Mouse (Mus musculus) midbrain, postnatal 0 days (tissue): ENCODE results near the gene Wfdc11. TPM values are rescaled to one million over a fixed set of nuclear protein-coding genes. Genes with fewer than 3 reads are reported as not detected.
"Not testable (repeated sequence)": the region's sequence is repeated elsewhere in the genome, so short reads cannot be mapped to it uniquely, and the experiment has no call there.

Experiments used
- ATAC-seq: fragments of 200-750 bp; cut with Nextera tagmentation; 2 replicates; pipeline ENCODE4 v1.8.0; 2017; ENCODE audit warnings: moderate number of reproducible peaks, mild to moderate bottlenecking, moderate TSS enrichment, moderate library complexity; ENCODE audit not compliant: low FRiP score
- DNase-seq: peaks from one replicate; pipeline ENCODE4 v3.0.0-alpha.2; 2015; ENCODE audit warnings: low spot score
- H3K27ac ChIP-seq: fragments of 300-500 bp; sonication (generic); 2 replicates; pipeline ENCODE4 v1.5.1; 2014; ENCODE audit warnings: low read depth, mild to moderate bottlenecking, low read length, mixed read lengths
- H3K27me3 ChIP-seq: fragments of 300-500 bp; sonication (generic); 2 replicates; pipeline ENCODE4 v1.6.1; 2014; ENCODE audit warnings: low read length, control low read depth, mixed read lengths; ENCODE audit not compliant: insufficient read depth
- H3K36me3 ChIP-seq: fragments of 300-500 bp; sonication (generic); 2 replicates; pipeline ENCODE4 v1.6.1; 2014; ENCODE audit warnings: low read length, control low read depth, mixed read lengths; ENCODE audit not compliant: insufficient read depth
- H3K4me1 ChIP-seq: fragments of 300-500 bp; sonication (generic); 2 replicates; pipeline ENCODE4 v1.6.1; 2014; ENCODE audit warnings: mild to moderate bottlenecking, control low read depth, antibody characterized with exemption, low read length, mixed read lengths; ENCODE audit not compliant: insufficient read depth
- H3K4me2 ChIP-seq: fragments of 300-500 bp; sonication (generic); 2 replicates; pipeline ENCODE4 v1.6.1; 2014; ENCODE audit warnings: low read depth, mild to moderate bottlenecking, low read length, mixed read lengths; ENCODE audit not compliant: poor library complexity, severe bottlenecking
- H3K4me3 ChIP-seq: fragments of 300-500 bp; sonication (generic); 2 replicates; pipeline ENCODE4 v1.5.1; 2014; ENCODE audit warnings: low read depth, mild to moderate bottlenecking, low read length, moderate library complexity
- H3K9ac ChIP-seq: fragments of 300-500 bp; sonication (generic); replicated peaks from 2 replicates; pipeline ENCODE4 v1.6.1; 2014; ENCODE audit warnings: mild to moderate bottlenecking, low read length, moderate library complexity, mixed read lengths; ENCODE audit not compliant: poor library complexity, severe bottlenecking
- H3K9me3 ChIP-seq: fragments of 300-500 bp; sonication (generic); 2 replicates; pipeline ENCODE4 v1.6.1; 2016; ENCODE audit warnings: low read length, control low read depth
- CTCF ChIP-seq: IDR thresholded peaks from 2 replicates; pipeline ENCODE4 v1.5.1; 2016; ENCODE audit warnings: antibody characterized with exemption, mild to moderate bottlenecking
- WGBS: fragments of 180-500 bp; shearing (Covaris S2); extraction: QIAGEN DNeasy Blood & Tissue Kit; methylation state at CpG from one replicate; pipeline ENCODE4 v1.1.7; 2014; 5-methylcytosine and 5-hydroxymethylcytosine counted together
- polyA plus RNA-seq: library from polyadenylated mRNA; unstranded; fragments of >200 nt; fragmentation: Nextera tagmentation; extraction: Ambion mirVana; gene quantifications from 2 replicates; pipeline ENCODE4 v1.2.1, GENCODE M21; 2015
- total RNA-seq: library from RNA; depleted of rRNA; stranded (reverse); fragments of >200 nt; gene quantifications from 2 replicates; pipeline ENCODE4 v1.2.3, GENCODE M21; 2014; rRNA removed

Gene Wfdc11
- total and polyA plus RNA-seq, 2 experiments from 2014 or later: not detected

GRCm38 (mm10) chr2:164621775-164622174 lies 52.1 kb downstream of the Wfdc11 start:
- ATAC-seq: no peak
- no peak overlapping the region for H3K4me3 ChIP-seq
- H3K27ac ChIP-seq: no peak overlapping the region
- no peaks in the 10 kb centered on the region for H3K27me3 ChIP-seq
- H3K36me3 ChIP-seq: no peaks in the 10 kb centered on the region
- no peak overlapping the region for H3K4me2 ChIP-seq
- H3K4me1 ChIP-seq: no peaks in the 10 kb centered on the region
- 83% methylated on average over 4 of the region's 4 CpGs for WGBS
- no peaks in the 10 kb centered on the region for H3K9me3 ChIP-seq
- TF ChIP-seq CTCF: no peak
- no peak overlapping the region for H3K9ac ChIP-seq
- no peak for DNase-seq

DNA sequence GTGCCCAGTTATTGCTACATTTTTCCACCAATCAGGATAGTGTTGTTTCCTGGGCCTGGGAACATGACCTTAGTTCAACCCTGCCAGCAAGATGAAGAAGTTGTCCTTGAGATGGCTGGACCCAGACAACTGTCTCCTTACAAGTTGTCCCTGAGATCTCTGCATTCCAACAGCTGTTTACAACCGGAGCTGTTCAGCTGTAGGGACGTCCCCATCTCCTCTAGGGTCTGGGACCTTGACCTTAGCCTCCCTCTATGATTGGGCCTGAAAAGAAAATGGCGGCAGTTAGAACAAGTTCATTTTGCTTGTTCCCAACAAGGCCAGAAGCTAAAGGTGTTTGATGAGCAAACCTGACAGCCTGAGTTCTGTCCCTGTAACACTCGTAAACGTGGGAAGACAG lies 54.8 kb downstream of the Wfdc11 start:
- no peak for TF ChIP-seq CTCF
- no peak overlapping the region for H3K9ac ChIP-seq
- ATAC-seq (no peak), DNase-seq (no peak)
- 85% methylated on average over 5 of the region's 5 CpGs for WGBS
- H3K27me3 ChIP-seq: no peaks in the 10 kb centered on the region
- no peak overlapping the region for H3K27ac ChIP-seq
- no peak overlapping the region for H3K4me2 ChIP-seq
- no peaks in the 10 kb centered on the region for H3K36me3 ChIP-seq
- no peaks in the 10 kb centered on the region for H3K9me3 ChIP-seq
- no peak overlapping the region for H3K4me3 ChIP-seq
- H3K4me1 ChIP-seq: no peaks in the 10 kb centered on the region

- WGBS: 88% methylated on average over 3 of the region's 3 CpGs
- ATAC-seq: no peak
- H3K36me3 ChIP-seq: no peaks in the 10 kb centered on the region
Observed at GRCm38 (mm10) chr2:164615386-164615785, 58.5 kb downstream of the Wfdc11 start.

DNA sequence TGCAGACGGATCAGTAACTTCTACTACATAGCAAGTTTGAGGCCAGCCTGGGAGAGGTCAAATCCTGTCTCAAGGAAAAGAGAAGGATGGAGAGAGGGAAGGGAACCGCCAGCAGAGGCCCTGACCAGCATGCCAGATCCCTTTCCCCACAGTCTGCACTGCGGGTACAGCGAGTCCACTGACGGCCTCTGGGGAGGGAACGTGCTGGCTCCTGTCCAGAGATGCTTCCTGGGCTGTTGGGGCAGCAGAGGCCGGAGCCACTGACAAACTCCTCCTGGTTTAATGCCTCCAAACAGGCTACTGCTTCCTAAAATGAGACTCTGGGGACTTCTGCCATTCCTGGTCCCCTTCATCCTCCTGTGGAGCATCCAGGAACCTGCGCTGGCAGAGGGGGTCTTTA lies 60.4 kb downstream of the Wfdc11 start, which contains the start of the genes Wfdc6b and Wfdc8:
Gene Wfdc6b, plus strand, starts transcription at position 52 of the 400 bp plus-strand sequence.
Gene Wfdc8, minus strand, starts transcription at position 156 of the 400 bp plus-strand sequence.
- H3K36me3 ChIP-seq, H3K4me2 ChIP-seq, H3K4me3 ChIP-seq, H3K9me3 ChIP-seq, H3K27me3 ChIP-seq, H3K27ac ChIP-seq, H3K9ac ChIP-seq, H3K4me1 ChIP-seq, DNase-seq, ATAC-seq: not testable (repeated sequence)
- WGBS: 52% methylated on average over 8 of the region's 8 CpGs

More at GRCm38 (mm10) chr2:164615386-164615785, 58.5 kb downstream of the Wfdc11 start:
- H3K27me3 ChIP-seq: no peaks in the 10 kb centered on the region
- H3K27ac ChIP-seq: no peak overlapping the region
- DNase-seq: no peak
- no peak overlapping the region for H3K4me2 ChIP-seq
- H3K9me3 ChIP-seq: no peaks in the 10 kb centered on the region
- TF ChIP-seq CTCF: no peak
- H3K9ac ChIP-seq: no peak overlapping the region
- H3K4me3 ChIP-seq: no peak overlapping the region
- H3K4me1 ChIP-seq: no peaks in the 10 kb centered on the region

Other genes with a start within 250 kb of the Wfdc11 start
Only the 30 nearest of the 32 such genes appear.
- gene Sys1, start 217.1 kb downstream of the Wfdc11 start, total RNA-seq: 194 and 206 TPM in 2 replicates
- gene Sys1, start 217.1 kb downstream of the Wfdc11 start, polyA plus RNA-seq: 103 and 108 TPM in 2 replicates
- gene Gm20458, start 213.1 kb downstream of the Wfdc11 start, total RNA-seq: 4.7 and 15.0 TPM in 2 replicates
- 6.9 and 7.2 TPM in 2 replicates for gene Gm20458, start 213.1 kb downstream of the Wfdc11 start, polyA plus RNA-seq
- not detected in 2 replicates for gene Trp53tg5, start 200.4 kb downstream of the Wfdc11 start, total RNA-seq
- not detected in 2 replicates for gene Trp53tg5, start 200.4 kb downstream of the Wfdc11 start, polyA plus RNA-seq
- 21.1 and 26.7 TPM in 2 replicates for gene Dbndd2, start 188.0 kb downstream of the Wfdc11 start, total RNA-seq
- gene Dbndd2, start 188.0 kb downstream of the Wfdc11 start, polyA plus RNA-seq: 24.8 and 25.4 TPM in 2 replicates
- gene Pigt, start 176.6 kb downstream of the Wfdc11 start, total RNA-seq: 117 and 126 TPM in 2 replicates
- 121 and 126 TPM in 2 replicates for gene Pigt, start 176.6 kb downstream of the Wfdc11 start, polyA plus RNA-seq
- gene Wfdc2, start 111.7 kb downstream of the Wfdc11 start, total RNA-seq: 0.38 and 0.52 TPM in 2 replicates
- 1.5 and 1.9 TPM in 2 replicates for gene Wfdc2, start 111.7 kb downstream of the Wfdc11 start, polyA plus RNA-seq
- gene Spint3, start 100.6 kb downstream of the Wfdc11 start, total RNA-seq: not detected in 2 replicates
- gene Spint3, start 100.6 kb downstream of the Wfdc11 start, polyA plus RNA-seq: not detected in 2 replicates
- gene Wfdc6a, start 88.6 kb downstream of the Wfdc11 start, total RNA-seq: not detected in 2 replicates
- not detected in 2 replicates for gene Wfdc6a, start 88.6 kb downstream of the Wfdc11 start, polyA plus RNA-seq
- gene Eppin, start 80.5 kb downstream of the Wfdc11 start, total RNA-seq: not detected in 2 replicates
- gene Eppin, start 80.5 kb downstream of the Wfdc11 start, polyA plus RNA-seq: not detected in 2 replicates
- not detected in 2 replicates for gene Wfdc6b, start 60.6 kb downstream of the Wfdc11 start, total RNA-seq
- not detected in 2 replicates for gene Wfdc6b, start 60.6 kb downstream of the Wfdc11 start, polyA plus RNA-seq
- 0.28 TPM in 1 of 2 replicates, not detected in the other for gene Wfdc8, start 60.5 kb downstream of the Wfdc11 start, total RNA-seq
- not detected in 2 replicates for gene Wfdc8, start 60.5 kb downstream of the Wfdc11 start, polyA plus RNA-seq
- gene Wfdc16, start 35.3 kb downstream of the Wfdc11 start, total RNA-seq: not detected in 2 replicates
- not detected in 2 replicates for gene Wfdc16, start 35.3 kb downstream of the Wfdc11 start, polyA plus RNA-seq
- 3.5 TPM in 1 of 2 replicates, not detected in the other for gene Wfdc10, start 18.0 kb downstream of the Wfdc11 start, total RNA-seq
- 0.38 and 0.42 TPM in 2 replicates for gene Wfdc10, start 18.0 kb downstream of the Wfdc11 start, polyA plus RNA-seq
- gene Wfdc9, start 17.5 kb downstream of the Wfdc11 start, total RNA-seq: not detected in 2 replicates
- gene Wfdc9, start 17.5 kb downstream of the Wfdc11 start, polyA plus RNA-seq: not detected in 2 replicates
- not detected in 2 replicates for gene Wfdc13, start 11.0 kb upstream of the Wfdc11 start, total RNA-seq
- not detected in 2 replicates for gene Wfdc13, start 11.0 kb upstream of the Wfdc11 start, polyA plus RNA-seq
- gene Spint4, start 24.4 kb upstream of the Wfdc11 start, total RNA-seq: not detected in 2 replicates
- gene Spint4, start 24.4 kb upstream of the Wfdc11 start, polyA plus RNA-seq: not detected in 2 replicates
- gene Spint5, start 41.2 kb upstream of the Wfdc11 start, total RNA-seq: not detected in 2 replicates
- not detected in 2 replicates for gene Spint5, start 41.2 kb upstream of the Wfdc11 start, polyA plus RNA-seq
- gene Wfdc3, start 71.8 kb upstream of the Wfdc11 start, total RNA-seq: 0.16 and 1.3 TPM in 2 replicates
- gene Wfdc3, start 71.8 kb upstream of the Wfdc11 start, polyA plus RNA-seq: 0.60 and 0.97 TPM in 2 replicates
- gene Dnttip1, start 71.9 kb upstream of the Wfdc11 start, total RNA-seq: 18.5 and 24.7 TPM in 2 replicates
- 48.4 and 54.2 TPM in 2 replicates for gene Dnttip1, start 71.9 kb upstream of the Wfdc11 start, polyA plus RNA-seq
- gene Ube2c, start 95.8 kb upstream of the Wfdc11 start, total RNA-seq: 14.6 and 38.5 TPM in 2 replicates
- 18.1 and 18.4 TPM in 2 replicates for gene Ube2c, start 95.8 kb upstream of the Wfdc11 start, polyA plus RNA-seq
- gene Tnnc2, start 105.9 kb upstream of the Wfdc11 start, total RNA-seq: not detected in 2 replicates
- gene Tnnc2, start 105.9 kb upstream of the Wfdc11 start, polyA plus RNA-seq: 0.31 and 0.62 TPM in 2 replicates
- 80.8 and 100 TPM in 2 replicates for gene Snx21, start 111.7 kb upstream of the Wfdc11 start, total RNA-seq
- gene Snx21, start 111.7 kb upstream of the Wfdc11 start, polyA plus RNA-seq: 50.8 and 54.1 TPM in 2 replicates
- gene Acot8, start 130.8 kb upstream of the Wfdc11 start, total RNA-seq: 24.2 and 25.8 TPM in 2 replicates
- gene Acot8, start 130.8 kb upstream of the Wfdc11 start, polyA plus RNA-seq: 17.5 and 19.7 TPM in 2 replicates
- 6.4 and 7.7 TPM in 2 replicates for gene Zswim3, start 131.0 kb upstream of the Wfdc11 start, total RNA-seq
- 5.5 and 7.4 TPM in 2 replicates for gene Zswim3, start 131.0 kb upstream of the Wfdc11 start, polyA plus RNA-seq
- gene Zswim1, start 148.6 kb upstream of the Wfdc11 start, total RNA-seq: 24.8 and 25.1 TPM in 2 replicates
- 35.3 and 36.0 TPM in 2 replicates for gene Zswim1, start 148.6 kb upstream of the Wfdc11 start, polyA plus RNA-seq
- 1.1 TPM in 1 of 2 replicates, not detected in the other for gene Spata25, start 154.4 kb upstream of the Wfdc11 start, total RNA-seq
- gene Spata25, start 154.4 kb upstream of the Wfdc11 start, polyA plus RNA-seq: not detected in 2 replicates
- gene Ctsa, start 158.8 kb upstream of the Wfdc11 start, total RNA-seq: 110 and 112 TPM in 2 replicates
- gene Ctsa, start 158.8 kb upstream of the Wfdc11 start, polyA plus RNA-seq: 101 and 102 TPM in 2 replicates
- 10.4 and 11.2 TPM in 2 replicates for gene Neurl2, start 159.4 kb upstream of the Wfdc11 start, total RNA-seq
- 7.6 and 7.8 TPM in 2 replicates for gene Neurl2, start 159.4 kb upstream of the Wfdc11 start, polyA plus RNA-seq
- gene Pltp, start 183.6 kb upstream of the Wfdc11 start, total RNA-seq: 55.5 and 59.8 TPM in 2 replicates
- gene Pltp, start 183.6 kb upstream of the Wfdc11 start, polyA plus RNA-seq: 85.5 and 87.7 TPM in 2 replicates
- 77.2 and 90.1 TPM in 2 replicates for gene Pcif1, start 205.2 kb upstream of the Wfdc11 start, total RNA-seq
- gene Pcif1, start 205.2 kb upstream of the Wfdc11 start, polyA plus RNA-seq: 88.9 and 94.6 TPM in 2 replicates